Mouse (Mus musculus): ENCODE results near the gene Pbx1. TPM values are rescaled to one million over a fixed set of nuclear protein-coding genes. Genes with fewer than 3 reads are reported as not detected.

Gene Pbx1
- total RNA-seq, 2 experiments from 2014 or later: 117 to 118 TPM

DNA sequence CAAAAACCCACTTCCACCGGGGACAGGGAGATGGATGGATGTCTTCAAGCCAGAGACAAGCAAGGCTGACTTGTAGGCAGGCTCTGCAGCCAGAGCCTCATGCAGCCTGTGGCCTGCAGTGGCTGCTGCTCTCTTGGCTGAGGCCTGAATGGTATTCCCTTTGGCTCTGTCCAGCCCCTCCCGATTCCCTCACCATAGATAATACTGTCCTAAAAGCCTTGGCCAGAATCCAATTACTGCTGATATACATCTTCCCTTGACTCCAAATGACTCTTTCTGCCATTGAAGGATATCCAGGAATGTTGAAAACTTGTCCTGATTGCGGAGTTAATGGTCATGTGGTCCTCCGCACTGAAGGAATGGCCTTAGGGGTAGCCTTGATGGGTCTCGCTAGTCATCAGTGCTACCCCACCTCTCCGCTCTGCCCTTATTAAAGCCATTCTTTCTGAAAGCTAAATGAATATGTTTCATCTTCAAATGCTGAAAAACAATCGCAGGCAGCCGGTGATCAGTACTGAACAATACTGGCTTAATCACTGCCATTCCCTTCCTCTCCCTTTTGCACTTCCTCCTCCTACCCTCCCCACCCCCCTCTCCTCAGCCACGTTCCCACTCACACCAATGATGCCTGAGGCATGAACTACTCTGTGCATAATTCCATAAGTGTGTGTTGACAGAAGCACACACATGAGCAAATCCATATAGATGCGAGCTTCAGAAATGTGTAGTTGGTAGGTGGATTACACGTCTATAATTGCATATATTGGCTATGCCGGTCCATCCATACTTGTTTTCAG, 166.3 kb downstream of the Pbx1 start:
- no peak for DNase-seq

DNA sequence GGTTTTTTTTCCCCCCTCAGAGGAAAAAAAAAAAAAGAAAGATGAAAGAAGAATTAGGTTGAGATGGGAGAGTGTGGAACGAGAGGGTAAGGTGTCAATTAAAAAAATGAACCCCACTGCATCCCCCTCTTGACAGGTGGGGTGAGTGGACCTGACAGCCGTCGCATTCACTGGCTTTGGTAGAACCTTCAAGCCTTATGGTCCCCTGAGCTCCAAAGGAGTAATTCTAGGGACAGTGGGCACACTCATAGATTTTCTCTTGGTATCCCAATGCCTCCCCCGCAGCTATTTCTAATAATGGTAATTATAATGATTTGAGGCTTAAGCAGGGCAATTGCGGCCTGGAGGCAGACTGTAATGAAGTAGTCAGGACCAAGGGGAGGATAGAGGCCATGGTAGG, 167.0 kb downstream of the Pbx1 start:
- no peak for DNase-seq

DNA sequence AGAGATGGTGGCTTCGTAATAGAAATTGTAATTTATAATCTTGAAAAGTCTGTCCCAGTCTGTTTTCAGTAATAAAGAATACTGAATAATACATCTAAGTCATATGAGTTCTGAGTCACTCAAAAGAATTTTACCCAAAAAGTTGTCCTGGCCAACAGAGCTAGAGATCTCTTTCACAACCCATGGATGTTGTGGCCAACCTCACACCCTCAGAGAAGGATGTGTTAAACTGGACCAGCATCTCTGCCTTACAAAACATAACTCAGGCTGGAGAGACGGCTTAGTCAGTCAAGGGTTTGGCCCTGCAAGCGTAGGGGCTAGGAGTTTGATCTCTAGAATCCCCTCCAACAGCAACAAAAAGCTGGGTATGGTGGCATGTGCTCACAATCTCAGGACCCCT, 171.7 kb downstream of the Pbx1 start:
- DNase-seq: no peak

DNA sequence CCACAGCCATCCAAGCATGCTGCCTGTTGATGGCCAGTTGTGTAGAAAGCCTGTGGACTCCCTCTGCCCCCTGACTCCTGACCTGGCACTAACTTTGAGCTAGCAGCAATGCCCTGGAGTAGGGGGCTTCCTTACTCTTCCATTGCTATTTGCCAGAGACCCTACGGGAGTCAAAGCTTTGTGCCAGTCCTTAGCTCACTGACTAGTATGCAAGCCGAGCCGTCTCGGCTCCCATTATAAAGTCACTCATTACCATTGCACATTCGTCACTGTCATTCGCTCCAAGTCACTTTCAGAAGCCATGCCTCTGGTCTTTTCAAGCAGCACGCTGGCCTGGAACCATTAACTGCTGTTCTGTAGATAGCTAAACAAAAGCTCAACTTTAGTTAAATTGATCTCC, 173.2 kb downstream of the Pbx1 start:
- DNase-seq: no peak

DNA sequence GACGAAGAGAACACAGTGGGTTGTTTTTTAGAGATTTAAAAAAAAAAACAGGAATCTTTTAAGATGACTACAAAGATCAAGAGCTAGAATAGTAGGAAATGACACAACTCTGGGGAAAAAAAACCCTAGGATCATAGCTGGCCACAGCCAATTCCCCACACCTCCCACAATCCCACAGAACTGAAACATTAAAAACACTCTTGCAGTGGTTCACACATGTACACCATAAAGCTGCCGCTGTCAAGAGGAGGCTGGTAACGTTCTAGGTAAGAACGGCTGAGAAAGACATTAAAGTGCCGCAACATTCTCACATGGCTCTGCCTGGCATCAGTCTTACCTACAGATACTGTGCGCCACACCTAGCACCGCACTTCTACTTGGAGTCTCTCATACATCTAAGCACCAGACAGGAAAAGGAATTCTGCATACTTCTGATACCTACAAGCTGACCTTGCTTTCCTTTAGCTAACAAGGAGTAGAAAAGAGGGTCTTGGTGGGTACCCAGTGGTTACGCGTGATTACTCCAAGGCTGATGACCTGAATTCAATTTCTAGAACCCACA, 176.6 kb downstream of the Pbx1 start:
- DNase-seq: no peak

DNA sequence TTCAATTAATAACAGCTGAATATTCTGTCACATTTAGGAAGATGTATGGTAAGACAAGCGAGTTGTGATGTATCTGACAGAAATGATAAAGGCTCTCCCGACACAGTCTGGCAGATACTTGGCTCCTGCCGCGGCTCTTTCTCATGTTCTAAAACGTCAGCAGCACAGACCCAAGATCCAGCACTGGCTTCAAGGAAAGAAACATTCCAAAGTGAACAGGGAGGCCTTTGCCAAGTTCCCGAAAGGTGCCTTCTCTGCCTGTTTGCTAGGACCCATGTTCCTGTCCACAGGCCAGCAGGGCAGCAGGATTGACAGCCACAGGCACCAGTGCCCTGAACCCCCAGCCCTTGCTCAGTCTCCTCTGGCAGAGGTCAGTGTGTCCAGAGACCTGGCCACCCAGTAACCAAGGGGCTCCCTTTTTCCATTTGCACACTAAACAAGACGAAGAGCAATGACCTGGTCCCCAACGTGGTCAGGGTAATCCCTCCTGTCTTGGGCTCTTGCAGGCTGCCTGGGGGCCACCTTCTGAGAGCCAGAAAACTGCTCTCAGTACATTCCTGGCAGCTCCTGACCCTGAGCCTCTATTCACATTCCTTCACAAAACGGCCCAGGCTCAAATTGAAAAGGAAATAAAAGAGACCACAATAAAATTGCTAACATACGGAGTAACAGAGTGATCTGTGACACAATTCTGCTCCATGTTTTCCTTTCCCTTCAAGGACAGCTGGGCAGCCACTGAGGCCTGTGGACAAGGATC, 184.9 kb downstream of the Pbx1 start:
- DNase-seq: no peak

DNA sequence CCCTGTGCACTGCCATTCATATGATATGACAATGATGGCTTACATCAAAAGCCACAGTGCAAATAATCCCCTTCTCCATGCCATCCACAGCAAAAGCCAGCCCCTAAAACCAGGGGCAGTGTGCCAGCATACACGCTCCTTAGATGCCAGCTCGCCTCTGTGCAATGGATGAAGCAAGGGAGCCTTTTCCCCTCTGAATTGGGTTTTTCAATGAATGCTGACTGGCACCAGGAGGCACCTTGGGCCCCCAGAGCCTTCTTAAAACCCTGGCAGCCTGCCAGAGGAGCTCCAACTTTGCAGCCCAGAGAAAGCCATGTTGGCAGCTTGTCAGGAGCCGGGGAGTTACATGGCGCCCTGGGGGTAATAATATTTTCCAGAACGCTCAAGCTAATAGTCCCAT, 186.5 kb downstream of the Pbx1 start:
- DNase-seq: no peak

DNA sequence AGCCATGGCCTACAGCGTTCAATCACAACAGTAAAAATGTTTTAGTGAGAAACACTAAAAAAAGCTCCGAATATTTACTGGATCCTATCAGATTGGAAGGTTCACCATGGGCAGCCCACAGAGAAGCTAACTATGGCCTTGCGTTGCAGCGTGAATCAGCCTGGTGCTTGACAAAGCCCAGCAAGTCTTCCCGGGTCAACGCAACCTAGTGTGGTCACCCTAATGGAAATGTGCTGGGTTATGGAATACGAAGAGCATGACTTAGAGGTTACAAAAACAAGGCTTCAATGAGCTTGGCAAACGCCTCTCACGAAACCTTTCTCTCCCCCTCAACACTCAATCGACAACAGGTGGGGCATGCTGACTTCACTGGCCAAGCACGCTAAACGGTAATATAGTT, 188.3 kb downstream of the Pbx1 start:
- DNase-seq: no peak

DNA sequence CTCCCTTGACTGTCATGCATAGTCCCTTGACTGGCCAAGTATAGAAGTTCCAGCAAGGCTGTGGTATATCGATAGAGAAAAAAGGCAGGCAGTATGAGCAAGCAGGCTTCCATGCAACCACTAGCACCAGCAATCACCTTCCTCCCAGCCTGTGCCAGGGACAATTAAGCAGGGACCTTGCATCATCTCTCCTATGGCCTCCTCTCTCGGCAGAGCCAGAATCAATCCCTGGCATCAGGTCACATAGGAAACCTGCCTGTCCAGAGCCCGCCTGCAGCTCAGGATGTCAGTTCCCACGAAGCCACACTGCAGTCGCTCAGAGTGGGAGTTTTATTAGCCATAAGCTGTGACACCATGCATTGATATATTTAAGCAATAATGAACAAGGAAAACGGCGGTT, 189.0 kb downstream of the Pbx1 start:
- DNase-seq: no peak

DNA sequence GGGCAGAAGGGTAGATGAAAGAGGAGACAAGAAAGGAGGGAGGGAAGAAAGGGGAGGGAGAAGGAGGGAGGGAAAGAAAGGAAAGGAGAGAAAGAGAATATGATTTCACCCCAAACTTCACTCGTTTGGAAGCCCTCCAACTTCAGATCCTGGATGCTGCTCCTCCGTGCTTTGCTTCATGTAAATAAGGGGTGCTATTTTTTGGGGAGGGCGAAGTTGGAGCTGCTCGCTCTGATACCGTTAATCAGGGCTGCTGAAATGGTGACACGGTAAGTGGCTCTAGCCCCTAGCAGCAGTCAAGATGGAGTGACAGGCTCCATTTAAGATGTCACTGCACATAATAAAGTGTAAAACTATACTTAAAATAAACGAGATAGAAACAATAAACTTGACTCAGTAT, 190.8 kb downstream of the Pbx1 start:
- DNase-seq: no peak

DNA sequence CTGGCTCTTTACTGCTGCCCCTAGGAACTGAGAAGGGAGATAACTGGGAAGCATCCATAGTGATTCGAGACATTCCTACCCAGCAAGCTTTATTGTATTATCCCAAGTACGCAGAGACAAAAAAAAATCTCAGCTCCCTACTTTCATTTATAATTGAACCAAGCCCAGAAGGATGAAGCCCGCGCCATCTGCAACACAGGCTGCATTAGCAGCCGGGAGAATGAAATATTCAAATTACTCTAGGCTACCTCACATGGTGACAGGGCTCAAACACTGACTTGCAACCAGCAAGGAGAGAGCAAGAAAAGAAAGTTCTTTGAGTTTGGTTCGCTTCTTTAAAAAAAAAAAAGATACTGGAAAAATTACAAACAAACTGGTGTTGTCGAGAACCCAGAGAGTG, 191.2 kb downstream of the Pbx1 start:
- peak in 1 of 2 experiments; percentile 68 for DNase-seq

DNA sequence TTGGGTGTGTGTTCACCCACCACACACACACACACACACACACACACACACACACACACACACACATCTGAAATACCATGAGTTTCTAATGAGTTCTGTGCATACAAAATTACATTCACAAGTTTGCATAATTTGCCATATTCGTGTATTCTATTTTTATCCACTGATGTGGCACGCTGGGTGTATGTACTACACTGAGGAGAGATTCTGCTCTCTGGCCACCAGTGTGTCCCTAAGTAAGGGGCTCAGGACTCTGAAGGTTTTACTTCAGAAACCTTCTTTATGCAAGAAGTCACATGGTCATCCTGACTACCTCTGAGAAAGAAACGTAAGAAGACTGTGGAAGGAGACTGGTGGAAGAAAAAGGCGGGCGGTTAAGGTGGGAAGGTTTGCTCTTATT, 191.7 kb downstream of the Pbx1 start:
- DNase-seq: no peak

DNA sequence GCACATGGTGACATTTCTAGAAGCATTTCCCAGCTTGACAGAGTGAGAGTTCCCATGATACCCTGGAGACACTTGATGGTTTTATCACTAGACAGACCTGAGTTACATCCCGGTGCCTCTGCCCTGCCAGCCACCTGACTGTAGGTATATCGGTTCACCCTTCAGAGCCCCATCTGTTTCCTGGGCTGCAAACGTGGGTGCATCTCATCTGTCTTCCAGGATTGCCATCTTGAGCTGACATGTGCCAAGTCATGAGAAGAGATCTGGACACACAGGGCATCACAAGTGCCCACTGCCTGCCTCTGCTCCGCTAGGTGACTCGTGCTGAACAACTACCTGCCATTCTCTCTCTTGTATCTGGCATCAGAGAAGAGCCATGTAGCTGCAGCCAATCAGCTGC, 196.0 kb downstream of the Pbx1 start:
- DNase-seq: no peak

DNA sequence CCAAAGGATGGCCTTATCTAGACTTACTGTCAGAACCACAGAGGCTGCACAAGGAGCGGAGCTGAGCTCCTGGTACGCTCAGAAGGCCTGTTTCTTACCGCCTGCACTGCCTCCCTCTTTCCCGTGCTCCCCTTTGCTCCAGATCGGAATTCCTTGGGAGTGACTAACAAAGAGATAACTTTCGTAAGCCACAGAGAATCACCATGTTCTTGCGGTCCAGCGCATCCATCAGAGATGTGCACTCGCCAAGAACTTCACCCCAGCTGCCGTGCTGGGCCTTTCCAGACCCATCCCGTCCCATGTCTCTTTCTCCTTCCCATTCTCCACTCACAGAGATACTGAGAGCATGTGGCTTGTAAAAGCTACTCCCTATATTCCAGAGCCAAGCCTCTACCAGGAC, 197.7 kb downstream of the Pbx1 start:
- no peak for DNase-seq

DNA sequence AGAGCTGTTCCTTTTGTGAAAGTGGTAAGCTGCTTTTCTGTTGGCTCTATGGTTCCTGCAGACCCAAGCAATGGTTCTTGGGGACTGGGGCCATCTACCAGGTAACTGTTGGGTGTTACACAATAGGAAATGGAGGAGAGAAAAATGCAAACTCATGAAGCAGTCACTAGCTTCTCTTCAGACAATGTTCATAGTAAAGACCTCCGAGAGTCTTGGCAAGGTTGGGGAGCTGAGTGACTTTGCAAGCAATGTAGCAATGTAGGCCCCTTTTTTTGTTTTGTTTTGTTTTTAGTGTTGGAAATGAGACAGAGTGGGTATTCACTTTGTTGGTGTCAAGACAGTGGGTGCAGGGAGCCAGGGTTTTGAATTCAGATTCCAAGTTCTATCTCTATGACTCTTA, 198.9 kb downstream of the Pbx1 start:
- DNase-seq: no peak

DNA sequence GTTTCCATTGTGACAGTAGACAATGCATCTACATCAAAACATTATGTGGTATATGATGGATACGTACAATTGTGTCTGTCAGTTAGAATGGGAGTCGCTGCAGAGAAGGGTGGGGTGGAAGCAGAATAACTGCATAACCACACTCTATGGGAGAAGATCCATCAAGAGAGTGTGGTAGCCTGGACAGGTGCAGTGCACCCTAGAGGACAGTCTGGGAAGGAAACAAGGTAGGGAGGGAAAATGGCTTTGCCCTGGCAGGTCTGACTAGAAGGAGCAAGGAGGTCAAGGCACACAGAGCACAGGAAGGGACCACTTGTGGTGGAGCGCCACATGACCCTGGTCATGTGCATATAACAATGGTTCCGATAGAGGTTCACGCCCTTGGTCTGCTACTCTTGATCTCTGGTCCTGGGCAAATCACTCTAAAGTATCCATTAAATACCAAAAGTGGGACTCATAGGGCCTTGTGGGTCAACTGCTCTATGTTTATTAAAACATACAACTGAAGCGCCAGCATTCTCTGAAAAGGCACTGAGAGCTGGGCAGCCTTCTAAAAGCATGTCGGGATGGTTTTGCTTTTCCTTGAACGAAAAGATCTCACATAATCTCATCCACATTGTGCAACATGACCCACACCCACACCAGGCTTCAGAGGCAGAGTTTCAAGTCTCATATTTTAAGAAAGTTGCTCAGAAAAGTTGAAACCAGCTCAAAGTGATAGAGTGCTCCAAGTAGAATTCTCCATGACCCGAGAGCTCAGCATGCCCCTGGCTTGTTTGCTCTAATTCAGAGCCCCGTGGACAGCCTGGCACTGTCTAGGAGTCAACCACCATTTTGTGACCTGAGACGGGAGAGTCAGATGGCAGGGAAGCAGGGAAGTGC, 200.3 kb downstream of the Pbx1 start:
- no peak for DNase-seq

DNA sequence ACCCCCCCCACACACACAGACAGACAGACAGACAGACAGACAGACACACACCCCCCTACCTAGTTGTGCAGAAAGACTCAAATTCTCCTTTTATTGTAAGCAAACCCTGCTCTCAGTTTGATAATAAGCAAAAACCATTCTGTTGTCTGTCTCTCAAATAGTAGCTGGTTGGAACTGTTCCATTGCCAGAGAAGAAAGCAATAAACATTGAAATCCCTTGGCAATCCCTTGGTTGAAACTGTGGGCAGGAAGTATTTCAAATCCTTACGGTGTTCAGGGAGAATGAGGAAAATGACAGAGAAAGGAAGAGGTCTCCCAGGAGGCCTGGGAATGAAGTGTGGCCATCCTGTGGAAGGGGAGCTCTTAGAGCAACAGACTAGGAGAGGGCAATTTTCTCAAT, 201.2 kb downstream of the Pbx1 start:
- DNase-seq: no peak

DNA sequence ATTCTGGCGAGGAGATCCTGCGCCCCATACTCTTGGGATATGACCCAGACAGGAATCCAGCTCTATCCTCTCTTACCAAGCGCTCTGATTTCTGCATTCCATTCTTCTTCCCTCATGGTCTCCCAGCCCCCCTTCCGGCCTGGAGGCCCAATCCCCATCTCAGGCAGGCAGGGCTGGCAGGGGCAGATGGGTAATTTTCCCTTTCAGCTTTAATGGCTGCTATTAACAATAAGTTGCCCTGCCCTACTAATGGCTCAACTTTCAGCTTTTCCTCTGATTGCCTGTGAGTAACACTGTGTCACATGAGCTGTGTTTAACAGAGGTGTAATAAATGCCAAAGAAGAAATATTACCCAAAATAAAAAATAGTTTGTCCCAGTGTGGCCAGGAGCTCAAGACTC, 201.9 kb downstream of the Pbx1 start:
- DNase-seq: no peak

DNA sequence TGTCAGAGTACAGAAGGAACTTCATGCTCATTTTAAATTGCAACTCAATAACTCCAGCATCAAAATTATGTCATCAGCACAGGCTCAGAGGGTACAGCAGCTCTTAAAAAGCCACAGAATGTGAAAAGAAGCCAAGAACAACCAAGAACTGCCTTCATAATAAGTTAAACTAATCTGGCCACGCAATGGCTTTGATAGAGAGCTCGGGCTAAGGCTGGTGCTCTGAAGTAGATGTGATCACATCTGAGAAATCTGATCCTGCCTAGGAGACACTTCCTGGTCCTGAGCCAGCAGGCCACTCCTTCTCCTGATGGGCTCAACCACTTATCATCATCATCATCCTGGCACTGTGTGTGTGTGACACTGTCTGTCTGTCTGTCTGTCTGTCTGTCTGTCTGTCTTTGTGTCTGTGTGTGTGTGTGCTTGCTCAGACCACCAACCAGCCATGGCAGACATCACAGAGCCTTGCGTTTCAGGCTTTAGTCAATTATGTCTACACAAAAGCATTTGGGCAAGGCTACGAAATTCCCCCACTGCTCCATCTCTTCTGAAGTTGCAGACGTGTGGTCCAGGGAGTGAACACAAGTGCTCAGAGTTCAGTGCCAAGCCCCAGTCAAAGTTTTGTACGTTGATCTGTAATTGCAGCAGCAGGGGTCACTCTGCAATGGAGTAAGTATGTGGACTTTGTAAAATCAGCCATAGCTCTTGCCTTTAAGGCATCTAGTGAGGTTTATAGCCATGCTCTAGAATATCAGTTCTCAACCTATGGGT, 203.1 kb downstream of the Pbx1 start:
- no peak for DNase-seq

DNA sequence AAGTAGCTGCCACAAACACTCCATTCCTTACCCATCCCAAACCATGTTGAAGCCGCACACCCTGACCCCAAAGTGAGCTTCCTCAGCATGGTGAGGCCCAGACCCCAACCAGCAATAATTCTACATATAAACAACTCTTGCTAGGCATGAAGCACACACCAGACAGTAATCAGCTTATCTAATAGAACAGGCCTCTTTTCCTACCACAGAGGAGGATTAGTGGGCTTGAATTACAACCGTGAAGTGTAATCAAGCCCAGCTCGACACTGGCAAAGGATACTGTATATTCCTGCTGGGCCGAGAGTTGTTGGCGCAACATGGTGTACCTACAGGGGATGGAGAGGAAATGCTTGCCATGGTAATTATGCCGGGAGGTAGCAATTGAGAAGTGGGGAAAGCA, 205.9 kb downstream of the Pbx1 start:
- no peak for DNase-seq

DNA sequence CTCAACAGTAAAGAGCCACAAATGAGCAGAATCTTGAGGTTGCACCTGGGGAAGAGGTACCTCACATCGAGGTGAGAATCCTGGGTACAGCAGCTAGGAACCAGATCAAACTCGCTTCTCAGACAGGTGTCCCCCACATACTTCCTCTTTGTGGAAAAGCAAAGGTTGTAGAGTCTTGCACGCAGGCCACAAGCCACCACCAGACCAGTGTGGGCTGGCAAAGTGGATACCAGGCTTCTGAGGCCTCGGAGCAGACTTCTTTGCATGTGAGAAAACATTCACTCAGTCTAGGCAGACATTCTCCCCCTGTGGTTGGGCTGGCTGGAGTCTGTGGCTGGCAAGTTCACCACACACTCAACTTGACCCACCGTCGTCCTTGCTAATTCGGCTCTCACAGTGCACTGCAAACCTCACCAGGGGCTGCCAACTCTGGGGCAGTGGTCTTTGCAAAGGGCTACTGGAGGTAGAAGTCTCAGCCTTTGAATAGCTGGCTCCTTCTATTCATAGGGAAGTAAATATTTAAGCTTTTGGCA, 206.4 kb downstream of the Pbx1 start:
- DNase-seq: no peak

DNA sequence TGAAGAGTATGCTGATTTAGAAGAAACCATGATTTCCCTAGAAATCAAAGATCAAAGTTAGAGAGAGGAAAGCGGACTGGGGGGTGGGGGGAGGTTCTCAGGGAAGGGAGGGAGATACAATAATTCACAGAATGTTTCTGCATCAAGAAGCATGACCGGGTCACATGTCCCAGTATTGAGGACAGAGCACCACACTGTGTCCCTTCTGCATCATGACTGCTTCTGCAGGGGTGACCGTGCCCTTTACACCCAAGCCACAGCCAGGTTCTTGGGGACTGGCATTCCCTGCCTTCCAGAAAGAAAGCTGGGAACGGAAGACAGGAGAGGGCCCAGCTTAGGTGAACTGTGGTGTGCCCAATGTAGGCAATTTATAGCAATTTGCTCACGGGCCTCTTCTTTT, 207.9 kb downstream of the Pbx1 start:
- DNase-seq: no peak

All from layer of hippocampus, postnatal 36 days (tissue).